Mouse (Mus musculus): ENCODE measurements around the gene Adpgk. TPM values are rescaled to one million over a fixed set of nuclear protein-coding genes. Genes with fewer than 3 reads are reported as not detected.
A peak's percentile ranks its signal among the peaks of the same experiment; 100 is the strongest.

Adpgk gene
- polyA plus RNA-seq (2015; fragmentation: Nextera tagmentation; extraction: Ambion mirVana), result 24.1 and 24.6 TPM in 2 replicates

DNA sequence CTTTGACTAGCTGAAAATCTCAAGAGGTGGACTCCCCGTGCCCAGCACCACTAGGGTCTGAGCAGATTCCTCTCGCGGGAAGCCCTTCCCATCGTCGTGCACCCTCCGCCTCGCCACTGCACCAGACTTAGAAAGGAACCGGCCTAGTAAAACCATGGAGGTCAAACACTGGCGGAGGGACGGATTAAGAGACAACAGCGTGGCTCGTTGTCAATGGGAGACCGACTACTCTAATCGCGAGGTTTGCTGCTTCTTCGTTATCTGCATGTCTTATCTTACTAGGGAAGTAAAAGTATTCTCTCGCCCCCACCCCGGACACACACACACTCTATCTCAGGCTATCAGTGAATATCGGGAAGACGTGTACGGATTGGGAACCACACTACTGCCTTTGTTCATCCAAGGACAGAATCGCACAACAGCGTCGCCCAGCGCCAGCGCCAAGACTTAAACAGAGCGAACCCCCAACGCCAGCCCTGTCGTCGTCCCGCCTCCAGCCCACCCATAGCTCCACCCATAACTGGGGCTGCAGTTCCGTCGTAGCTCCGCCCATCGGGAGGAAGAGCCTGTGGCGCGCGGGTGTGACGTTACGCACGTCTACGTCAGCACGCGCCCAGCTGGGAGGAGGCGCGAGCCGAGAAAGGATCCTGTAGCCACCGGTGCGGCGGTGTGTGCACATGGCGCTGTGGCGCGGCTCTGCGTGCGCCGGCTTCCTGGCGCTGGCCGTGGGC is at the start of gene Adpgk:
Adpgk (plus strand) TSS at position 602 of the 731 bp plus-strand sequence.
- Histone ChIP-seq H3K27me3 (ENCODE audit: insufficient read depth, low read length) (no peaks in the 10 kb centered on the region), H3K9ac (replicated peaks) (peak within 1 kb of the TSS; percentile 86), H3K4me1 (ENCODE audit: insufficient read depth) (peaks cover 22% of the 10 kb centered on the region), H3K36me3 (replicated peaks; ENCODE audit: insufficient read depth, low read length) (no peaks in the 10 kb centered on the region), H3K9me3 (ENCODE audit: low read length) (no peaks in the 10 kb centered on the region), H3K4me2 (ENCODE audit: low read depth, low read length) (peak within 1 kb of the TSS; percentile 92), H3K4me3 (ENCODE audit: low read depth, low read length) (peak within 1 kb of the TSS; percentile 85), H3K27ac (ENCODE audit: low read depth) (peak within 1 kb of the TSS; percentile 91)
- under 1% methylated on average over 55 of the region's 58 CpGs for WGBS (ENCODE audit: insufficient replicate concordance)
- DNase-seq (peak; percentile 98), ATAC-seq (peak; percentile 97)
- TF ChIP-seq CTCF (IDR thresholded peaks at IDR 0.05; ENCODE audit: low read depth), result peak; percentile 74
- peak; percentile 30; the same call in 1 of the 2 replicates for TF ChIP-seq EP300 (IDR thresholded peaks at IDR 0.05; ENCODE audit: low read depth)

GRCm38 (mm10) chr9:59245181-59245580 is 46.2 kb upstream of the Adpgk start:
- H3K9me3 ChIP-seq (ENCODE audit: low read length), result no peaks in the 10 kb centered on the region
- no peak overlapping the region for H3K9ac ChIP-seq (replicated peaks)
- TF ChIP-seq CTCF (IDR thresholded peaks at IDR 0.05; ENCODE audit: low read depth), result no peak
- TF ChIP-seq EP300 (IDR thresholded peaks at IDR 0.05; ENCODE audit: low read depth), result no peak
- no peak overlapping the region for H3K4me2 ChIP-seq (ENCODE audit: low read depth, low read length)
- no peaks in the 10 kb centered on the region for H3K36me3 ChIP-seq (replicated peaks; ENCODE audit: insufficient read depth, low read length)
- WGBS (ENCODE audit: insufficient replicate concordance), result 51% methylated on average over 6 of the region's 7 CpGs
- H3K4me3 ChIP-seq (ENCODE audit: low read depth, low read length), result no peak overlapping the region
- H3K27ac ChIP-seq (ENCODE audit: low read depth), result no peak overlapping the region
- no peak for ATAC-seq
- no peak for DNase-seq
- H3K27me3 ChIP-seq (ENCODE audit: insufficient read depth, low read length), result no peaks in the 10 kb centered on the region
- H3K4me1 ChIP-seq (ENCODE audit: insufficient read depth), result no peaks in the 10 kb centered on the region

- no peak overlapping the region for H3K27ac ChIP-seq (ENCODE audit: low read depth)
Observed at GRCm38 (mm10) chr9:59246456-59247029, 44.8 kb upstream of the Adpgk start.

DNA sequence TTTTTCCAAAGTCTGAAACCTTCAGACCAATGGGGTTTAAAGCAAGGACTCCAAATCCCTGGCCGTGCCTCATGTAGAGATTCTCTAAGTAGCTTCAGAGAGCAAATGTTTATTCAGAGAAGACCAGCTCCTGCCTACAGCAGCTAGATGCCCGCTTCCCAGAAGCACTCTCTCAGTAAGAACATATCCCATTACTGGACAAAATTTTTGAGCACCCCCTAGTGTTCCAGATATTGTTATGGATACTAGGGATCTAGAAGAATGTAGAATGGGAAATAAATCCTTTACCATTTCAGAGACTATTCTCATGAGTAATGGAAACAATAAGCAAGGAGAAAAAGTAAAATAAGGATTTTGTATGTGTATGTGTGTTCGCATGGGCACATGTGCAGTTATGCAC is 42.0 kb upstream of the Adpgk start:
- Histone ChIP-seq H3K36me3 (replicated peaks; ENCODE audit: insufficient read depth, low read length) (no peaks in the 10 kb centered on the region), H3K9ac (replicated peaks) (no peak overlapping the region), H3K4me1 (ENCODE audit: insufficient read depth) (no peaks in the 10 kb centered on the region), H3K4me3 (ENCODE audit: low read depth, low read length) (no peak overlapping the region), H3K4me2 (ENCODE audit: low read depth, low read length) (no peak overlapping the region), H3K9me3 (ENCODE audit: low read length) (no peaks in the 10 kb centered on the region), H3K27ac (ENCODE audit: low read depth) (no peak overlapping the region), H3K27me3 (ENCODE audit: insufficient read depth, low read length) (no peaks in the 10 kb centered on the region)
- 60% methylated on average over 3 of the region's 3 CpGs for WGBS (ENCODE audit: insufficient replicate concordance)
- TF ChIP-seq EP300 (IDR thresholded peaks at IDR 0.05; ENCODE audit: low read depth) (no peak), CTCF (IDR thresholded peaks at IDR 0.05; ENCODE audit: low read depth) (no peak)
- no peak for DNase-seq
- ATAC-seq, result no peak

More at GRCm38 (mm10) chr9:59246456-59247029, 44.8 kb upstream of the Adpgk start:
- Histone ChIP-seq H3K4me3 (ENCODE audit: low read depth, low read length) (no peak overlapping the region), H3K27me3 (ENCODE audit: insufficient read depth, low read length) (no peaks in the 10 kb centered on the region), H3K4me2 (ENCODE audit: low read depth, low read length) (no peak overlapping the region), H3K4me1 (ENCODE audit: insufficient read depth) (no peaks in the 10 kb centered on the region), H3K9ac (replicated peaks) (no peak overlapping the region), H3K9me3 (ENCODE audit: low read length) (no peaks in the 10 kb centered on the region), H3K36me3 (replicated peaks; ENCODE audit: insufficient read depth, low read length) (no peaks in the 10 kb centered on the region)
- 36% methylated on average over 6 of the region's 6 CpGs for WGBS (ENCODE audit: insufficient replicate concordance)
- no peak for ATAC-seq
- no peak for TF ChIP-seq CTCF (IDR thresholded peaks at IDR 0.05; ENCODE audit: low read depth)
- TF ChIP-seq EP300 (IDR thresholded peaks at IDR 0.05; ENCODE audit: low read depth), result no peak
- no peak for DNase-seq

DNA sequence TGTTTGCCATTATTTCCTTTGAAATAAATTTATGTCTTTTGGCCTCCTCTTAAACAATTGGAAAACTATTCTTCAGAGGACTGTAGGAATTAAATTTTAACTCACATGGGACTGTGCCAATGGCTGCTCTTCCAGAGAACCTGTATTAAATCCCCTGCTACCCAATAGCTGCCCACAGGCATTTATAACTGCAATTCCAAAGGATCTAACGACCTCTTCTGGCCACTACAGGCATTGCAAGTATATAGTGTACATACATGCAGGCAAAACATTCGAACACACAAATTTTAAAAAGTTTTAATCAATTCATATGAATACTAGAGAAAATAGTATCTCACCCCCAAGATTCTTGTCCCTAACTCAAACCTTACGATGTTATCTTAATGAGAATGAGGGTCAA is 41.1 kb upstream of the Adpgk start:
- no peak overlapping the region for H3K4me2 ChIP-seq (ENCODE audit: low read depth, low read length)
- no peaks in the 10 kb centered on the region for H3K4me1 ChIP-seq (ENCODE audit: insufficient read depth)
- H3K9ac ChIP-seq (replicated peaks), result no peak overlapping the region
- no peak for TF ChIP-seq EP300 (IDR thresholded peaks at IDR 0.05; ENCODE audit: low read depth)
- TF ChIP-seq CTCF (IDR thresholded peaks at IDR 0.05; ENCODE audit: low read depth), result peak; percentile 41
- H3K27ac ChIP-seq (ENCODE audit: low read depth), result no peak overlapping the region
- no peak for DNase-seq
- no peak overlapping the region for H3K4me3 ChIP-seq (ENCODE audit: low read depth, low read length)
- WGBS (ENCODE audit: insufficient replicate concordance), result 55% methylated on average over 3 of the region's 3 CpGs
- no peaks in the 10 kb centered on the region for H3K36me3 ChIP-seq (replicated peaks; ENCODE audit: insufficient read depth, low read length)
- ATAC-seq, result no peak
- no peaks in the 10 kb centered on the region for H3K27me3 ChIP-seq (ENCODE audit: insufficient read depth, low read length)
- H3K9me3 ChIP-seq (ENCODE audit: low read length), result no peaks in the 10 kb centered on the region

DNA sequence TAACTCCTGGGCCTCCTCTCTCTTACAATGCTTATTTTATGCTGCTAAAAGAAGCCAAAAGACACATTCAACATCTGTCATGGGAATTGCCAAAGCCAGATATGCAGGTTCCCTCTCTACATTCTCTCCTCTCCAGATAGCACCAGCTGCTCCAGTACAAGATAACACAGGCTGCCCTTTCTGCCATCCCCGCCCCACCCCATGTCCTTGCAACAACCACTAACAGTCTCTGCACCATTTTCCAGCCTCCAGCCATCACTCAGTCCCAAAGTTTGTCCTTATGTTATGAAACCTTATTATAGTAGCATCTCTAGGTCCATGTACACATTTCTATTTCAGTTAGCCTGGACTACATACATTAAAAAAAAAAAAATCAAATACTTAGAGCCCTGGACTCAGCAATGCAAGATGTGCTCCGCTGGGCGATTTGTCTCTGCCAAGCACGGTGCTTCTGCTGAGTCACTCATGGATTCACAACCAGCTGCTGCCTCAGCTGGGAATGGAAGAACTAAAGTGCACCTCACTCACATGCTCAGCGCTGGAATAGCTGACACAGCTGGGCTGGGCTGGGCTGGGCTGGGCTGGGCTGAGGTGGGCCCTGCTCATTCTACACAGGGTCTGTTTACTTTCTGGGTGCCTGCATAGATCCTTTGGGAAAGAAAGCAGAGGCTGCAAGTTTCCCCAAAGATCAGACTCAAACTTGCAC is 36.5 kb upstream of the Adpgk start:
- ATAC-seq (no peak), DNase-seq (no peak)
- no peak overlapping the region for H3K27ac ChIP-seq (ENCODE audit: low read depth)
- no peak overlapping the region for H3K4me3 ChIP-seq (ENCODE audit: low read depth, low read length)
- no peaks in the 10 kb centered on the region for H3K36me3 ChIP-seq (replicated peaks; ENCODE audit: insufficient read depth, low read length)
- 66% methylated on average over 5 of the region's 5 CpGs for WGBS (ENCODE audit: insufficient replicate concordance)
- no peak overlapping the region for H3K9ac ChIP-seq (replicated peaks)
- H3K4me2 ChIP-seq (ENCODE audit: low read depth, low read length), result no peak overlapping the region
- TF ChIP-seq CTCF (IDR thresholded peaks at IDR 0.05; ENCODE audit: low read depth) (no peak), EP300 (IDR thresholded peaks at IDR 0.05; ENCODE audit: low read depth) (no peak)
- no peaks in the 10 kb centered on the region for H3K27me3 ChIP-seq (ENCODE audit: insufficient read depth, low read length)
- no peaks in the 10 kb centered on the region for H3K9me3 ChIP-seq (ENCODE audit: low read length)
- no peaks in the 10 kb centered on the region for H3K4me1 ChIP-seq (ENCODE audit: insufficient read depth)
